Mouse (Mus musculus) ES-E14 (cell line): Measurements from ENCODE around the gene Il20rb. TPM values are rescaled to one million over a fixed set of nuclear protein-coding genes. Genes with fewer than 3 reads are reported as not detected.

Experiments
- DNase-seq: peaks from one replicate; pipeline ENCODE4 v3.0.0-alpha.2; 2013; ENCODE audit warnings: low read depth, low spot score
- H3K27ac ChIP-seq: 2 replicates; pipeline ENCODE4 v1.5.1; 2012; ENCODE audit warnings: low read depth, mild to moderate bottlenecking, low read length, moderate library complexity, mixed read lengths; ENCODE audit not compliant: poor library complexity, insufficient read depth, severe bottlenecking
- H3K36me3 ChIP-seq: 2 replicates; pipeline ENCODE4 v1.6.1; 2012; ENCODE audit warnings: mild to moderate bottlenecking, low read length, moderate library complexity, mixed read lengths; ENCODE audit not compliant: control insufficient read depth, poor library complexity, insufficient read depth, severe bottlenecking
- H3K4me1 ChIP-seq, 2 experiments: fragments of 150-350 bp in 1 of 2; sonication (generic) in 1 of 2; 2 replicates each; pipeline ENCODE4 v1.6.1; 2012; ENCODE audit warnings: low read length in 2 of 2, mild to moderate bottlenecking in 1 of 2, mixed read lengths in 1 of 2; ENCODE audit not compliant: control insufficient read depth in 2 of 2, insufficient read depth in 2 of 2, poor library complexity in 1 of 2
- H3K4me3 ChIP-seq, 2 experiments: fragments of 150-350 bp in 1 of 2; sonication (generic) in 1 of 2; 2 replicates each; pipeline ENCODE4 v1.5.1; 2012; ENCODE audit warnings: low read length in 2 of 2, low read depth in 1 of 2, mild to moderate bottlenecking in 1 of 2, mixed read lengths in 1 of 2; ENCODE audit not compliant: insufficient read depth in 1 of 2, poor library complexity in 1 of 2, severe bottlenecking in 1 of 2
- H3K9ac ChIP-seq: 2 replicates; pipeline ENCODE4 v1.6.1; 2012; ENCODE audit warnings: low read depth, mild to moderate bottlenecking, low read length, mixed read lengths; ENCODE audit not compliant: poor library complexity, insufficient read depth, severe bottlenecking
- H3K9me3 ChIP-seq: fragments of 150-350 bp; sonication (generic); 2 replicates; pipeline ENCODE4 v1.6.1; 2012; ENCODE audit warnings: low read depth, mild to moderate bottlenecking, low read length; ENCODE audit not compliant: control insufficient read depth, insufficient read depth
- CHD2 ChIP-seq: IDR thresholded peaks from 2 replicates; pipeline ENCODE4 v1.6.1; 2014; ENCODE audit warnings: mild to moderate bottlenecking, low read depth, low read length, inconsistent platforms
- HCFC1 ChIP-seq: IDR thresholded peaks from 2 replicates; pipeline ENCODE4 v1.6.1; 2012; ENCODE audit warnings: low read length, inconsistent platforms, borderline replicate concordance; ENCODE audit not compliant: insufficient read depth
- MAFK ChIP-seq: IDR thresholded peaks from 2 replicates; pipeline ENCODE4 v1.6.1; 2014; ENCODE audit warnings: mild to moderate bottlenecking, low read depth, low read length, inconsistent platforms; ENCODE audit not compliant: insufficient read depth
- ZC3H11A ChIP-seq: IDR thresholded peaks from 2 replicates; pipeline ENCODE4 v1.6.1; 2012; ENCODE audit warnings: low read depth, mild to moderate bottlenecking, inconsistent platforms, low read length, borderline replicate concordance
- ZNF384 ChIP-seq: IDR thresholded peaks from 2 replicates; pipeline ENCODE4 v1.6.1; 2012; ENCODE audit warnings: low read depth, low read length, inconsistent platforms
- in situ Hi-C, 2 experiments: fragments of 600-800 bp; cut with MboI; formaldehyde crosslinking; loops; one replicate each; pipeline ENCODE4 v1.15.1; 2025; ENCODE audit warnings: low sequenced_read_pairs in 2 of 2, inconsistent platforms in 1 of 2; ENCODE audit not compliant: unreplicated experiment in 2 of 2
- total RNA-seq: library from RNA; depleted of rRNA; stranded (reverse); fragments of 300-350 nt; gene quantifications from 2 replicates; pipeline ENCODE4 v1.2.3, GENCODE M21; 2012

Il20rb gene
- total RNA-seq, 1 experiment = 3.7 TPM

DNA sequence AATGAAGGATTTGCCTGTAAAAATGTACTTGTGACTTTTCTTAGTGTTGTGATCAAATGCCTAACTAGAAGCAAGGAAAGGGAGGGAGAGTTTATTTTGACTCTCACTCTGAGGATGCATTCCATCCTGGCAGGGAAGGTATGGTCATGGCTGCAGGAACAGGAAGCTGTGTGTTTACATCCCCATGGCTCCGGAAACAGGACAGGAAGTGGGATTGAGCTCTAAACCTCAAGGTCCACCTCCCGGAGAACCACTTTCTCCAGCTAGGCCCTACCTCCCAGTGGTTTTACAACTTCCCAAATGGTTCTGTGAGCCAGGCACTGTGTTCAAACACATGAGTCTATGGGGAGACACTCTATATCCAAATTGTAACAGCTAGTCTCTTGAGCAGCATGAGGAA, 22.8 kb downstream of the Il20rb start:
- no peaks in the 10 kb centered on the region; a peak in 1 of 4 replicates for H3K4me1 ChIP-seq
- no peak for DNase-seq
- in situ Hi-C loops = loop anchor here in 1 of 2 experiments (25.0 kb wide), 1 partner anchor 449 kb away; no protein-coding TSS in a partner anchor

DNA sequence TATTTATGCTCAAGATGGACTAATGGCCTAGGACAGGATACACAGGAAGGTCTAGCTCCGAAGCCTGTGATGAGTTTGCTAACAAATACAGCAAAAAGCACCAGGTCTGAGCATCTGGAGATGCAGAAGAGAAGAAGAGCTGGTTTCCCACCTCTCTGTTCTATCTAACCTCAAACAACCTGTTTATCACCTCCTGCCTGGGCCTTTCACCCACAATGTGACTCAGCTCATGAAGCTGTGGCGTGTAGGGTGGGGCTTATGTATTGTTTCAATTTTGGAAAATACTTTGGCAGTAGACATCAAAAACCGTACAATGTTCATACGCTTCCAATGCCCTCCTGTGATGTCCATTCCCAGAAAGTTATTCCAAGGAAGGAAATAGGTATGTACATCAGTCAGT, 24.5 kb downstream of the Il20rb start:
- no peak overlapping the region for H3K9ac ChIP-seq
- no peaks in the 10 kb centered on the region for H3K9me3 ChIP-seq
- DNase-seq = no peak
- H3K4me3 ChIP-seq = no peak overlapping the region
- peaks cover 4% of the 10 kb centered on the region; the same call in 1 of the 2 replicates for H3K36me3 ChIP-seq
- TF ChIP-seq MAFK (no peak), CHD2 (no peak), HCFC1 (no peak), ZC3H11A (no peak), ZNF384 (no peak)
- no peaks in the 10 kb centered on the region for H3K4me1 ChIP-seq
- in situ Hi-C loops = loop anchor here in 1 of 2 experiments (25.0 kb wide), 1 partner anchor 450 kb away; no protein-coding TSS in a partner anchor
- no peak overlapping the region for H3K27ac ChIP-seq

More for the DNA sequence above, 22.8 kb downstream of the Il20rb start:
- Histone ChIP-seq H3K36me3 (peaks cover 2% of the 10 kb centered on the region; the same call in 1 of the 2 replicates), H3K27ac (no peak overlapping the region), H3K9me3 (no peaks in the 10 kb centered on the region), H3K9ac (no peak overlapping the region), H3K4me3 (no peak overlapping the region)
- TF ChIP-seq MAFK (no peak), ZNF384 (no peak), ZC3H11A (no peak), CHD2 (no peak), HCFC1 (no peak)

DNA sequence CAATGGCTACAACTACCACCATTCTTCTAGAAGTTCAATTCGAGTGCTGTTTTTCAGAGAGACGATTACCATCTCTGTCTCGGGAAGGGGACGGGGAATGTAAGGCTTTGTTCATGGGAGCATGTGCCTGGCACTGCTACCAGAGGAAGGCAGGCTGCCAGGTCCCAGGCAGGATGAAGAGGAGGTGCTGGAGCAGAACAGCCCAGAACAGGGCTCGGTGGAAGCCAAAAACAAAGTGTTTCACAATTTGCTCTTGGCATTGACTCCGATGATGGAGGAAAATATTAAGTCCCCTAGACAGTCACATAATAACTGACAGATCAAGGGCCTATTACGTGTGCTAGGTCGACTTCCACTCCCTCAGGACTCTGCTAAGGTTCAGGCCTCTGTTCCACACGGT, 24.9 kb downstream of the Il20rb start:
- Histone ChIP-seq H3K27ac (no peak overlapping the region), H3K9ac (no peak overlapping the region), H3K4me3 (no peak overlapping the region), H3K36me3 (peaks cover 4% of the 10 kb centered on the region; the same call in 1 of the 2 replicates), H3K4me1 (no peaks in the 10 kb centered on the region), H3K9me3 (no peaks in the 10 kb centered on the region)
- DNase-seq = no peak
- in situ Hi-C loops = loop anchor here in 1 of 2 experiments (25.0 kb wide), 1 partner anchor 451 kb away; no protein-coding TSS in a partner anchor
- no peak for TF ChIP-seq HCFC1
- no peak for TF ChIP-seq ZC3H11A
- no peak for TF ChIP-seq MAFK
- no peak for TF ChIP-seq ZNF384
- no peak for TF ChIP-seq CHD2

DNA sequence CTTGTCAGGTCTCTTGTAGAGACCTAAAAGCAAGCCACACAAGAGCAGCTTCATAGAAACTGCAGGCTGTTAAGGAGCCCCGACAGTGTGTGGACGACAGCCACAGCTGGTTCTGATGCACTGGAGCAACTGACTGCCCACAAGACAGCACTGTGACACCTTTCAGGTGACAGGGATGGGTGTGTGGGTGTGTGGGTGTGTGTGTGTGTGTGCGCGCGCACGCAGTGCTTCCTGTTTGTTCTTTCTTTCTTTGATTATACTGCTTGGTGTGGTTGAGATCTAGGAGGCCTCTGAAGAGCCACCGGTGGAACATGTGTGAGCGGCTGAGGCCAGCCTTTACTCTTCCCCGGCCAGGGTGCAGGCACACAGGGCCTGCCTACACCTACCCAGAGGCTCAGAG, 26.4 kb downstream of the Il20rb start:
- H3K4me1 ChIP-seq = no peaks in the 10 kb centered on the region
- no peaks in the 10 kb centered on the region for H3K9me3 ChIP-seq
- H3K9ac ChIP-seq = no peak overlapping the region
- in situ Hi-C loops = loop anchor here in 1 of 2 experiments (25.0 kb wide), 1 partner anchor 452 kb away; no protein-coding TSS in a partner anchor
- 0 out of 2 replicates have a peak, but pooled peaks cover 4% of the 10 kb centered on the region for H3K36me3 ChIP-seq
- no peak for TF ChIP-seq MAFK
- no peak for TF ChIP-seq HCFC1
- TF ChIP-seq CHD2 = no peak
- no peak for TF ChIP-seq ZNF384
- TF ChIP-seq ZC3H11A = no peak
- H3K4me3 ChIP-seq = no peak overlapping the region
- H3K27ac ChIP-seq = no peak overlapping the region
- no peak for DNase-seq
